Mouse (Mus musculus): ENCODE results near the gene Iqsec1. TPM values are rescaled to one million over a fixed set of nuclear protein-coding genes. Genes with fewer than 3 reads are reported as not detected.

Gene Iqsec1
- total RNA-seq, 4 experiments from 2014 or later, result 164 to 183 (median 169) TPM

DNA sequence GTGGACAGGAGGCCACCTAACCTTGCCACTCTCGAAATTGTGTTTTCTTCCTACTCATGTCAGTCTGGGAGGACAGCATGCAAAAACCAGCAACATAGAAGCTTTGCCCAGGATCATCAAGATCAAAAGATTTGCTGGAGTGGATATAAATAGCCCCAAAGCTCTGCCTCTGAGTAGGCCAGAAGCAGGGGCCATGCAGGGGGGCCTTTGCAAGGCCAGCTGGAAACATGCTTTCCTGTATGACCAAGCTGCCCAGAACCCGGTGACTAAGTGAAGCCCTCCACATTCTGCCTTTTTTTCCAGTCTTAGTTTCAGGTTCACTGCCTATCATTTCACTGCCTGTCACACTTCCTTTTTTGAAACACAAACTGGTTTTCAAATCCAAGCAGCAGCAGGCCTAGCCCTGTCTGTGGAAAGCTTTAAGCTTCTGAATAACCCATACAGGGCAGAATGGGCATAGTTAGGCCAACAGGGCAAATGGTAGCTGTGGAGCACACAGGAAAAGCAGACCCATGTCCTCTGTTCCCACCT lies 19.1 kb downstream of the Iqsec1 start:
- DNase-seq (ENCODE audit: low spot score), result no peak

DNA sequence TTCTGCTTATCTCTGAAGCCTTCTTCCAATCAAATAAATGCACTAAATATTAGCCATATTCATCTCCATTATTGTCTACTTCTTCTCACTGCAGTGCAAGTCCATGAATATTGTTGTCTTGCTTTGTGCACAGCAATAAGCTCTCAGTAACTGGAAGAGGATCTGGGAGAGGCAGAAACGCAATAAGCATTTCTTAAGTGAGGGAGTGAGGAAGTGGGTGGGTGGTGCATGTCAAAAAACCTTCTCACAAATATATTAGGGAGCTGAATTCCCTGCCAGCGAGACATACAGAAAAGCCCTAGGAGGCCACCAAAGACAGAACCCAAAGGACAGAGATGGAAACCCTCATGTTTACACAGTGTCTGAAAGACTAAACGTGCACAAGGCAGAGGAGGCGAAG lies 35.1 kb downstream of the Iqsec1 start:
- DNase-seq (ENCODE audit: low spot score), result no peak

DNA sequence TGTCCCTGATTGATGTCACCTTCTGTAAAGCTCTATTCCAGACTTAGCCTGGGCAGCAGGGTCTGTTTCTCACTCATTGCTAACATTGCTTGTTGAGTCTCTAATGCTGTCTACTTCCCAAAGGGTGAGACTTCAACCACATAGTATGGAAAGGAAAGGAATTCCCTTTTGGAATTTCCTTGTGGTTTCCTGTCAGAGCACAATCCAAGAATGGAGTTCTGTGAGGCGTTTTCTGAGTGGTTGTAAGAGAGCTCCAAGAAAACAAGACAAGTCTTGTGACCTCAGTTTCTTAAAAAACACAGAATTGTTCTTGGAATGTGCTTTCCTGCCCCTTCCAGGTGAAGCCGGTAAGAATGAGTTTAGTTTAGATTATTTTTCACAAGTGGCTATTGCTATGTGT lies 37.5 kb downstream of the Iqsec1 start:
- DNase-seq (ENCODE audit: low spot score), result no peak

DNA sequence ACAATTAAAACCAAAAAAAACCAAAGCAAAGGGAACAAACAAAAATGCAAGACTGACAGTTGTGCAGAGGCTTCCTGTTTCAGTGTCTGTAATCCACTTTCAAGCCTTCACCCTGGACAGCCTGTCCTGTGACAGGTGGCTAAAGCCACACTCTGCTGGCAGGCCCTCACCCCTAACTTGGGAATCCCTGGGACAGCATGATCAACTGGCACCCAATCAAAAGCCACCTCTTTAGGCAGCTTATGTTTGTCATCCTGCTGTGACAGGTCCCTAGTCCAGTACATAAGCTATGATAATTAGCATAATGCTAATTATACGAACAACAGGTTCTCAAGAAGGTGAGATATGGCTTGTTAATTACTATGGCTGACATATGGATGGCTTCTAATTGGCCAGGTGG lies 40.4 kb downstream of the Iqsec1 start:
- no peak for DNase-seq (ENCODE audit: low spot score)

- DNase-seq (ENCODE audit: low spot score), result no peak
Observed at GRCm38 (mm10) chr6:90945560-90946230, 42.8 kb downstream of the Iqsec1 start.

GRCm38 (mm10) chr6:90941257-90941656 lies 47.2 kb downstream of the Iqsec1 start:
- DNase-seq (ENCODE audit: low spot score), result no peak

GRCm38 (mm10) chr6:90933656-90934055 lies 54.8 kb downstream of the Iqsec1 start:
- no peak for DNase-seq (ENCODE audit: low spot score)

GRCm38 (mm10) chr6:90928806-90929205 lies 59.7 kb downstream of the Iqsec1 start:
- DNase-seq (ENCODE audit: low spot score), result no peak

GRCm38 (mm10) chr6:90925472-90925871 lies 63.0 kb downstream of the Iqsec1 start:
- peak; percentile 34 for DNase-seq (ENCODE audit: low spot score)

GRCm38 (mm10) chr6:90924796-90925195 lies 63.7 kb downstream of the Iqsec1 start:
- DNase-seq (ENCODE audit: low spot score), result no peak

DNA sequence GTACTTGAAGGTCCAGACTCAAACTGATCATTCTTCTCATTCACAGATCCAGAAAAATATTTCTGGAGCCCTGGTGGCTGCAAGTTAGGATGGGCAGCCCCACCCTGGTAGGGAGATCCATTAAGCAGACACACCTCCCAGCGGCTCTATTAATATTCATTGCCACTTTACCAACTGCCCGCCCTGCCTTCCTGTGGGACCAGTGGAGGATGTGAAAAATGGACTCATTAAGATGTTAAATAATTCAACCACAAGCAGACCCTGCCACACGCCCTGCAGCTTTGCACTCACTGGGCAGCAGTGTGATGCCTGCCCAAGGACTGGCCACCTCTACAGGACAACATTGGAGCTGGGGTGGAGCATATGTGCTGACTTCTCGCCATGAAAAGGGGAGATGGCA lies 64.1 kb downstream of the Iqsec1 start:
- DNase-seq (ENCODE audit: low spot score), result no peak

DNA sequence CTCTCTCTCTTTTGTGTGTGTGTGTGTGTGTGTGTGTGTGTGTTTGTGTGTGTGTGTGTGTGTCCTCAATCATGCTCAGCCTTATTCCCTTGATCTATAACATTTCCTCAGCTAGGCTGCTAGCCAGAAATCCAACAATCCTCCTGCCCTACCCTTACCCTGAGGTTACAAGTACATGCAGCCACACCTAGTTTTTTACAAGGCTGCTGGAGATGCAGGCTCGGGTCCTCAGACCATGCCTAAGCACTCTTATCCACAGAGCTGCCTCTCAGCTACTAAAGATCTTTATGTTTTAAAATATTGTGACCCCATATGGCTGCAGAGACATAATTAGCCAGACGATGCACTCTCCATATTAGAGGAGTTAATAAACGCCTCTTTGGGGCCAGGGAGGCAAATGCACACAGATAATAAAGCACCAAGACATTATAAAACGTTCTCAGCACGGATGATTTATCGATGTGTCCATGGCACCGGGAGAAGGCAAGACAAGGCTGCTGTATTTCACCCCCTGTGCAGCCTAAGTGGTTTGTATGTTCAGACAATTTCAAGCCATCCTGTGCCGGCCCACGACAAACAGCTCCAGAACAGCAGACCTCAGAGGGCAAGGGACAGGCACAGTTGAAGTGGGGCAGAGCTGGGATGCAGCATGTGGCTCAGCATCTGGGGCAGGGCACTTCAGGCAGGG lies 67.1 kb downstream of the Iqsec1 start:
- no peak for DNase-seq (ENCODE audit: low spot score)

- DNase-seq (ENCODE audit: low spot score), result no peak
Observed at GRCm38 (mm10) chr6:90920510-90921220, 67.8 kb downstream of the Iqsec1 start.

DNA sequence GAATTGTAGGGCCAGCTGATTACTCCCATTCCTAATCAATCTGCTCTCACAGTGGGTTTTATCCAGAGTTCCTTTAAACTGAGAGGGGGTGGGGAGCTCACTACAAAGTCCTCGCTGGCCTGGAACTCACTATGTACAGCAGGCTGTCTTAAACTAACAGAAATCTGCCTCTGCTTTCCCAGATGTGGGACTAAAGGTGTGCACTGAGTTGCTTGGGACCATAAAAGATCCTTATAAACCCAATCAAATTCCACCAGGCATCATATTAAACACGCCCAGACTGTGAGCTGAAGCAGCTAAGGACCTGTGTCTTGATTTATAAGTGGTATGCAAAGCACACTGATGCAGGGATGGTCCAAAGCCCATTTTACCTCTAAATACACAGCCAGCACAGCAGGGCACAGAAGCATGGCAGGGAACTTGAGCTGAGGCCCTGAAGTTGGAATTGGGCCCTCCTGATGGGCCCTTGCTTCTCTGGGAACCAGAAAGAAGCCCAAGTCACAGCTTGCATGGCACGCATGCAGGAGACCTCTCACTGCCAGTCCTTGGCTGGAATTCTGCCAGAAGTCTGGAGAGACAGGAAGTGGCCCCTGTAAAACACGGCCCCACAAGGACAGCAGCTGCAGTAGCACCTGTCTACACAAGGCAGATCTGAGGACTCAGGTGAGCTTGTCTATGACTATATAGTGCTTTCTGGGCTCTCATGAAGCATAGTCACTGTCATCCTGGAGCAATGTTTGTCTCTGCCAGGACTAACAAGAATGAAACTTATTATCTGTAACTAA lies 68.7 kb downstream of the Iqsec1 start:
- no peak for DNase-seq (ENCODE audit: low spot score)

- no peak for DNase-seq (ENCODE audit: low spot score)
Observed at GRCm38 (mm10) chr6:90915585-90915984, 72.9 kb downstream of the Iqsec1 start.

DNA sequence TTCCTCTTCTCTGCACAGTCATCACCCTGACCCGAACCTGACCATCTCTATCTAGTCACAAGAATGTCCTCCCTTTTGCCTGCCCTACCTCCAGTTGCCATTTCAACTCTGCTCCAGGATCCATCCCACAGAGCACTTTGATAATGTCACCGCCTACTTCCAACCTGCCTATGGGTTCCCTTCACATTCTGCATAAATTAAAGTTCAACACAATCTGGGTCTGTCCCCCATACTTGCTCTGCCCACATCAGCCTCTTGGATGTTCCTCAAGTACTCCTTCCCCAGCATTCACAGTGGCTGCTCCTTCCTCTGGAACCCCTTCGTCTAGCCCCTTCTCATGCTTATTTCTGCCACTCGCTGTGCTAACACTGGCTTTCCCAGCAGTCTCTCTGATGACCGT lies 74.7 kb downstream of the Iqsec1 start:
- DNase-seq (ENCODE audit: low spot score), result no peak

DNA sequence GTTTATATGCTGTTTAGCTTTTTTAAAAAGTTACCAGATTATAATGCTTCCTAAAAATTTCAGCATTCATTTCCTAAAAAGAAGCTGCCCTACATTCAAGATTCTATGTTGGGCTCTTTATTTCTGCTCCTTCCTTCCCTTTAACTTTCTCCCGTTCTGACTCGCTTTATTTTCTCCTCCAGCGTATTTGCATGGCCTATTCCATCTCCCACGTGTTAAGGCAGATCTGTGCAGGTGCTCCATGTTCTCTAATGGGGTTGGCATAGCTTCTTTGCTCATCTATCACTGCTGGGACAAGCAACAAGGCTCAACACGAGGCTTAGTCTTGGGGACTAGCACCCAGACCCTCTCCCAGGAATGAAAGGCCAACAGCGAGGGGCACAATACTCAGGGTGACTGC lies 75.7 kb downstream of the Iqsec1 start:
- DNase-seq (ENCODE audit: low spot score), result no peak

DNA sequence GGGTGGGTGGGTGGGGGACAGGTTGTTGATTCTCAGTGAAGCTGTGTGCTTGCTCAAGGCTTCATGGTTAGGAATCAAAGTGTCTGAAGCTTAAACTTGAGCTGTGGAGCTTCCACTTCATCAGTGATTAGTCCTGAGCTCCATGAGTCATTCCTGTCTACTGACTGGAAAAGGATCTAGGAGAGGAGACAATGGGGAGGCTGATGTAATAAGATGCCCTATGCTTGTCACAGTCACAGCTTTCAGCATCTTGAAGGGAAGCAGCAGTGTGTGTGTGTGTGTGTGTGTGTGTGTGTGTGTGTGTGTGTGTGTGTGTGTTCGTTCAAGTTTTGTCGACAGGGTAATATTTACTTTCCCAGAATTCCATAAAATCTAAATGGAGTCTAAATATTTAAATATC lies 84.3 kb downstream of the Iqsec1 start:
- no peak for DNase-seq (ENCODE audit: low spot score)

DNA sequence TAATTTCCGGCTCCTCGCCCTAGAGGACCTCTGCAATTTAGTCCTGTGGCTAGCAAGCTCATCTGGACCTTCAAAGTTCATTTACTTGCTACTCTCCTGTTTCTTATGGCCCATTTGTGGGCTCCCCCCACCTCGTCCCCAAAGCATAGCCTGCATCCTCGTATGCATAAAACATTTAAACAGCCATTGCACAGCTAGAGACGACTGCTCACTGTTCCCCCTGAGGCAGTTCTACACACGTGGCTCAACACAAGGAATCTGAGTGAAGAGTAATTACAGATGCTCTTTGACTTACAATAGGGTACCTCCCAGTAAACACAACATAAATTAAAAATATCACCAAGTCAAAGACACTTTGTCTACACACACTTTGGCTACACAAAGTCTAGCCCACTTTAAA lies 88.2 kb downstream of the Iqsec1 start:
- no peak for DNase-seq (ENCODE audit: low spot score)

- no peak for DNase-seq (ENCODE audit: low spot score)
Observed at GRCm38 (mm10) chr6:90899266-90899665, 89.2 kb downstream of the Iqsec1 start.

GRCm38 (mm10) chr6:90898107-90898506 lies 90.4 kb downstream of the Iqsec1 start:
- DNase-seq (ENCODE audit: low spot score), result peak; percentile 11

GRCm38 (mm10) chr6:90892401-90892800 lies 96.1 kb downstream of the Iqsec1 start:
- no peak for DNase-seq (ENCODE audit: low spot score)

Data from heart, adult 8-10 months (tissue).